Mouse (Mus musculus): ENCODE measurements around the gene Gps2.

The Gps2 gene

DNA sequence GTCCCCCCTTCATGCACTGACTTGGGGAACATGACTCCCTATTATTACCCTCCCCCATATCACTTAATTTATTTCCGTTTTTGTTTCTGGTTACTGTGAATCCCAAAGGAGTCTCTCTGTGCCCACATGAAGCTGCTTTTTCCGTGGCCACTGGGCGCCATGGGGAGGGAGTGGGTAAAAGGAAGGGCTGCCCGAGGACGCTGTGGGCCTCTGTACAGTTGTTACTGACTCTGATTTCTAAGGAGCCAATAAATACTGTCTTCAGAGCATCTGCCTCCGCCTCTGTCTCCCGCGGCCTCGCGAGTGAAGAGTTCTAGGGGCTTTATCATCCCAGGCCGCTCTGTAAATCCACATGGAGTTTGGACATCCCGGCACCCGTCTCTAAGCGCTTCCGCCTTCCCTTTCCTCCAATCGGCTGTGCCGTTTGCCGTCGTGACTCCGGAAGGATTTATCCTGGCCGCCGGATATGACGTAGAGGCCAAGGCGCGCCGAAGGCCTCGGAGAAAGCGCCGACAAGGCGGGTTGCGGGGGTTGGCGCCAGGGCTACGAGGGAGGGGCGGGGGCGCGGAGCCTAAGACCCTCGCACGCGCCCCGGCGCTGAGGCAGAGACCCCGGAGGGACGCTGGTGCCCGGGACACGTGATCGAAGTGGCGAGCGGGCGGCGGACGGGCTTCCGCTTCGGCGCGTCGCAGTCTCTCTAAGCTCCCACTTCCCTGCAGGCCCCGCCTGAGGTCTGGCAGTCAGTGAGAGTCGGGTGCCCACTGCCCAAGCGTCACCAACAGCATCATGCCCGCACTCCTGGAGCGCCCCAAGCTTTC, at the start of gene Gps2:
TSS of gene Gps2 (plus strand) at position 335 of the 818 bp plus-strand sequence.
- peak; percentile 93 for DNase-seq (ENCODE audit: extremely low spot score)

DNA sequence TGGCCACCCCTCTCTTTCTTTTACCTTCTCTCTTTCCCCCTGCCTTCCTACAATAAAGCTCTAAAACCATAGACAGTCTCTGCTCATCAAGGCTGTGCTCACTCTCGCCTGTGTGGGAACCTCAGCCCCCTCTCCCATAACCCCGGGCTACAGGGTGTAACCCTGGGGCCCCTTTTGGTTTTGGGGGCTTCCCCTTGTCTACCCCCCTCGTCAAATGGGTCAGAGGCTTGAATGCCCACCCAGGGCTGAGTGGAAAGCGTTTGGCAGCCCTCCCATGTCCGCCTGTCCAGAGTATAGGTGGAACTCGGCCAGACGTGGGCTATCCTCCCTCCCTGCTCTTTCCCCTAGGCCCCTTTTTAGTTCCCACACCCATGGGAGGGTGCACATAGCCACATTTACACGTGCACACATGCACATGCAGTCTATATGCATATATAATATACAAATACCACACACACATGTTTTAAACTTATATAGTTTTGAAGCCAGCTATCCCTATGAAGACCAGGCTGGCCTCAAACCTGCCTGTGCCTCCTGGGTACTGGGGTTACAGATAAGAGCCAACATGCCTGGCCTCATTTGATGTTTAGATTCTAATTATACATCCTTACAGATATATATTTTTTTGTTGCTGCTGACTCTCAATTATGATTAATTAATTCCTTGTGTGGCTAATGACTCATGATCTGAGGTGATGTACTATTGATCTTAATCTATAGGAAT, 49.4 kb upstream of the Gps2 start:
- no peak for DNase-seq (ENCODE audit: extremely low spot score)

DNA sequence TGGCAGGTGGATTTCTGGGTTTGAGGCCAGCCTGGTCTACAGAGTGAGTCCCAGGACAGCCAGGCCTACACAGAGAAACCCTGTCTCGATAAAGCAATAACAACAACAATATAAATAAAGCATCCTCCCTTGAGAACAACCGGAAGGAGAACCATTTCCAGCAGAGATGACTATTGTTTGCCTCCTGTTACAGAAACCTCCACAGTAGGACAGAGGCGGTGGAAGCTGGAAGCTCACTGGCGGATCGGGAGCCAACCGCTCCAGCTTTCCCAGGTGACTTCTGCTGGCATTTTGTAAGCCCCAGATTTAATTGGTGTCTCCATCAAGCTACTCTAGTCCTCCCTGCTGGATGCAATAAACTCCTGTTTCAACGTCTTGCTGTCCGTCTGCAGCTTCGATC, 48.1 kb upstream of the Gps2 start:
- no peak for DNase-seq (ENCODE audit: extremely low spot score)

DNA sequence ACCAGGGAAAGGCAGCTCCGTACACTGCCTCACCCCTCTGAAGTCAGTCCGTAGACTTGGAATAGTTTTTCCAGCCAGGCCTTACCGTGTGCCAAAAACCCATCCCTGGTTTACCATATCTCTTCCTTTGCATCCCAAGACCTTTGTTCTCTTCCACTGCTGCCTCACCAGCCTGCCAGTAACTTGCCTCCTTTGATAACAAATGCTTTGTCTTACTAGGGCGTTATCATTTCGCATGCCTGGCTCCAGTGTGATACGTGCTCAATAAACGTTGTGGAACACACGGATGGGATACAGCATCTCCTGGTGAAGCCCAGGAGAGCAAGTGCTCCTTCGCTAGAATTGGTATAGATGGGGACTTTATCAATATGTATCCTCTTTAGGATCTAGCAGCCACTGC, 46.4 kb upstream of the Gps2 start:
- DNase-seq (ENCODE audit: extremely low spot score): no peak

DNA sequence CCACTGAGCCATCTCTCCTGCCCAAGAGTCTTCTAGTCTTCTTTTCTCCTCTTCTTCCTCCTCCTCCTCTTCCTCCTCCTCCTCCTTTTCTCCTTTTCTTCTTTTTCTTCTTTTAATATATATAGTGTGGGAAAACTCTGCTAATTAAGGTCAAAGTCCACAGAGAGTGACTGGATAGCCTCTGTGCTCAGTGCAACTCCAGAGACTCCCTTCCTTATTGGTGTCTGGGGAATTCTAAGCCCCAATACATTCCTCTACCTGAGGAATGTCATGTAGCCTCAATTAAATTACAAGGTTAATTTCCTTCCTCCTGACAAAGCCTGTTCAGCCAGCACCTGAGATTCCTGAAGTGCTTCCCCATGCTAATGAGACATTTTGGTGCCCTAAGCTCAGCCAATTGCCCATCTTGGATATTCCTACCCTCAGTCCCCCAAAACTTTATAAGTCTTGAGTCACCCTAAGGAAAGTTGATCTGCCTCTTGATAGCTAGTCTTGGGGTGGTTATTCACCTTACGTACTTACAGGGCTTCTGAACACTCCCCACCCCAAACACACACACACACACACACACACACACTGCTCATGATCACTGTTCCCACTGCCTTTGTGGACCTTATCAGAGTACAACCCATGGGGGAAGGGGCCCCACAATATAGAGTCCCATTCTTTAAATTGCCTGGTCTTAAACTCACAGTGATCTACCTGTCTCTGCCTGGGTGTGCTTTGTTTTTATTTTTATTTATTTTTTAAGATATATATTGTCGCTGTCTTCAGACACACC, 43.2 kb upstream of the Gps2 start:
- DNase-seq (ENCODE audit: extremely low spot score): no peak

DNA sequence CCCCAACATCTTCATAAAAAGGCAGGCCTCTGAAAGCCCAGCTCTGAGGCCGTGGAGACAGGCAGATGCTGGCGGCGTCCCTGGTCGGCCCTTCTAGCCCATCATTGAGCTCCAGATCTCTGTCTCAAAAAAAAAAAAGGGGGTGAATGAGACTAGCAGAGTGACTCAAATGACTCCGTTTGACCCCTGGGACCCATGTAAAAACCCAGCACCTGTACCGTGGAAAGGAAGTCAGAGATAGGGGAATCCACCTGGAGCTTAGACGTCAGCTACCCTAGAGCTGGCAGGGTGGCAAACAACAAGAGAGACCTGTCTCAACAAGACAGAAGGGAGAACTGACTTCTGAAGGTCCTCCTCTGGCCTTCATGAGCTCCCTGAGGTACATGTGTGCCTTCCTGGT, 41.9 kb upstream of the Gps2 start:
- no peak for DNase-seq (ENCODE audit: extremely low spot score)

DNA sequence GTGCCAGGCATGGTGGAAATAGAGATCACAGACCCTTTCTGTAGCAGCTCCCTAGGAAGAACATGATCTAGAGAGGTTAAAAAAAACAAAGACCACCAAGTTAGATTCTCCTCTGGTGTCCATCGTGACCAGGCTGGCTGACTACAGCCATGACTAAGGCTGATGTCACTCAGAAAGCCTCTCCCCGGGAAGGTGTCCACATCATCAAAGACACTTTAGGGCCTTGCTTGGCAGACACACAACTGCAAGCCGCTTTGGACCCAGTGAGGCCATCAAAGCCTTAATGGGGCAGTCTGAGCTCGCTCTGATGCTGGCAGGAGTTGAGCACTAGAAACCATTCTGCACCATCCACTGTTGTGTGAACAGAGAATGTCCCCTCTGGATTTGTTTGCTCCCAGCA, 41.2 kb upstream of the Gps2 start:
- no peak for DNase-seq (ENCODE audit: extremely low spot score)

DNA sequence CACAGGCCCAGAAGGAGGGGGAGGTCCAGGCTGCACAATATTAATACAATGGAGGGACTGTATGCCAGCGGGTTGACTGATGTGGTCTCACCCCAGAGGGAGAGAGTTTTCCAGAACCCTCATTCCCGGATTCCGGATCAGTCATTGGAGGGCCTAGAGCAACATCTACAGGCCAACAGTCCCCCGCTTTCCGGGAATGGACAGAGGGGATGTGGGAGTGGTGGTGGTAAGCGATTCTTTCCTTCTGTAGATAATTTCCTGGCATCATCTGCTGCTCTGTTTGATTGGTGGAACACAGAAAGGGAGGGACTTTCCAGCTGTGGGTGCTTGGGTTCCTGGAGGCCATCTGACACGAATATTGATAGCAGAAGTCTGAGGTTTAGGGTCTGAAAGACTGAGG, 37.5 kb upstream of the Gps2 start:
- no peak for DNase-seq (ENCODE audit: extremely low spot score)

DNA sequence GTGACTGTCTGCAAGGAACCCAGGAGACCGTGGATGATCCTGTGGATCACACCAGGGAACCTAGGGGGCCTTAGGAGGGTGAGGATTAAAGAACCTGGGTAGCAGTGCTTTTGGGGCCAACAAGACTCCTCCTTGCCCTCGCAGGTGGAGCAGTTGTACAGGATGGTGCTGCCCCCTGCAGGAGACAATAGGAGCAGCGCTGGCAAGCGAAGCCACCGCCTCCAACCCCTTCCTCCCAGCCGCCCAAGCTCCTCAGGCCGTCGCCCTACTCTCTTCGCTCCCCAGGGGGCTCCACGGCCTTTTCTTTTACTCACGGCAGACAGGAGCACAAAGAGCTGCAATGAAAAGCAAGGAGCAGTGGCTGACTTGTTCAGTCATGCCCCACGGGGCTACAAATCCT, 36.8 kb upstream of the Gps2 start:
- DNase-seq (ENCODE audit: extremely low spot score): peak; percentile 86

DNA sequence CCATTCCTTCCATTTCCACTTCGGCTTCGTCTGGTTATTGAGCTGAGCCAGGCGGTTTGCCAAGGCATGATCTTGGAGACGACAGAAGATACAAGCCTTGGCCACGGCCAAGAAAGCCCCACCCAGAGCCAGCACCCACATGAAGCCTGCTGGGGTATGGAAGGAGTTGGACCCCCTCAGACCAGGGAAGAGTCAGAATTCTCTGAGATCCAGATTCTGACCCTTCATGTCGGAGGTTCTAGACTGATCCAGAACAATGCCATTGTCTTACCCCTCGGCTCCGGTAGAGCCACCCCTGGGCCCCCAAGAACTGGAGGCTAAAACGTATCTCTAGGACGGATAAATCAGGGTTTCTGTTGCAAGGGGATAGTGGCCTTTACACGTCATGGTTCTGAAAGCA, 35.8 kb upstream of the Gps2 start, which contains the start of gene Tmem95:
TSS of gene Tmem95 (minus strand) at position 141 of the 400 bp plus-strand sequence.
- DNase-seq (ENCODE audit: extremely low spot score): no peak

DNA sequence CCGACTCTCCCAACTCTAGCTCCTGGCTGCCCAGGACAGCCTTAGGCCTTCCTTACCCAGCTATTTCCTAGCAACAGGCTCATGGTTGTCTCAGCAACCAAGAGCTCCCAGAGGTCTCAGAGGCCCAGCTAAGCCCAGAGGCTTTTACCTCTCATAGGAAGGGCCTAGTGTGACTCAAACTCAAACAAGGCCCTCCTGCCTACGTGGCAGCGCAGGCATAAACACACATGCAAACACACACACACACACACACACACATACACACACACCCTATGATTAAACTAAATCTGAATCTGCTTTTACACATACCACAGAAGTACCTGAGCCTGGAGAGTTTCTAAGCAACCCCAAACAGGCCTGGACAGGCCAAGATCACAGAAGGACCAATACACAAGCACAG, 35.3 kb upstream of the Gps2 start:
- no peak for DNase-seq (ENCODE audit: extremely low spot score)

DNA sequence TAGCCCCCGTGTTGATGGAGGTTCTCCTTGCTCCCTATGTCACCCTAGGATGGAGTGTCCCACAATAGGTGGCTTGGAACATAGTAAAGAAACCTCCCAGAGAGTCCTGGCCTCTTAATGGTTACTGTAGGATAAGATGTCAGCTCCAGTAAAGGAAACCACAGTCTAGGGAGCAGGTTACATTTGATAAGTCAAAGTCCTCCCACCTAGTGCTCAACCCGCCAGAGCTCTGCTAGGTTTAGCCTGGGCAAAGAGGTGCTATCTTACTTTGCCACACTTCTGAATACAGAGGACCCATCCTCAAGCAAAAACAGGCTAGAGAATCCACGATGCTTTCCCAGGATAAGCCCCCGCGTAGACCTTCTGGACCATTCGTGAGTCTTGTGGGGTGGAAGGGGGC, 34.7 kb upstream of the Gps2 start:
- DNase-seq (ENCODE audit: extremely low spot score): no peak

DNA sequence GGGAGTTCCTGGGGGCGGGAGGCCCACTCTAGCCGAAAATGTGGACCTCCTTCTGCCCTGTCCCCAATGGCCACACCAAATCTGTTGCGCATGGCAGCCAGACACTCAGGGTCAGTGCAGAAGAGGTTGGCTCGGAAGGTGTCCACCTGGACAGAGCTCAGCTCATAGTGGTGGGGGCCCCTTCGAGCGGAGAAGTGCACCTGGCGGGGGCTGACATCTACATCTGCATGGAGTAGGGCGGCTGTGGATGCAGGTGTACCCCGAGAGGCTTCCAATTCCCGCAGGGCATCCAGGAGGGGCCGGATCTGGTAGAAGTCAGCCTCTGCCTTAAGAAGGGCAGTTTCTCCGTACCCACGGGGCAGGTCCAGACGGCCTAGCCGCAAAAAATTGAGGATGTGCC, 34.0 kb upstream of the Gps2 start:
- no peak for DNase-seq (ENCODE audit: extremely low spot score)

DNA sequence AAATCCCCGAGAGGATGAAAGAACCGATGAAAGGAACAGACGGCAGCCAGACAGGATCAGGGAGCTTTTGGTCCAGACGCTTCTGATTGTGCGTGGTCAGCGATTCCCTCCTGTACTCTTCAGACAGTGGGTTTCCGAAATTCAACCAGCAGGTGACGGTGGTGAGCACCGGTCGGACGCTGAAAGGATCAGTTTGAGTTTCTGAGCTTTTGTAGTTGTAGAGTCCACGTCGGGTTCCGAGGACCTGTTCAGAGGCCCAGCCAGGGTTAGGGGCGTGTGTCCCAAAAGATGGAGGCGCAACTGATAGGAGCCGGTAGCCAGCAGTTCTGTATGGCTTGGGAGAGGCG, 33.2 kb upstream of the Gps2 start:
- no peak for DNase-seq (ENCODE audit: extremely low spot score)

DNA sequence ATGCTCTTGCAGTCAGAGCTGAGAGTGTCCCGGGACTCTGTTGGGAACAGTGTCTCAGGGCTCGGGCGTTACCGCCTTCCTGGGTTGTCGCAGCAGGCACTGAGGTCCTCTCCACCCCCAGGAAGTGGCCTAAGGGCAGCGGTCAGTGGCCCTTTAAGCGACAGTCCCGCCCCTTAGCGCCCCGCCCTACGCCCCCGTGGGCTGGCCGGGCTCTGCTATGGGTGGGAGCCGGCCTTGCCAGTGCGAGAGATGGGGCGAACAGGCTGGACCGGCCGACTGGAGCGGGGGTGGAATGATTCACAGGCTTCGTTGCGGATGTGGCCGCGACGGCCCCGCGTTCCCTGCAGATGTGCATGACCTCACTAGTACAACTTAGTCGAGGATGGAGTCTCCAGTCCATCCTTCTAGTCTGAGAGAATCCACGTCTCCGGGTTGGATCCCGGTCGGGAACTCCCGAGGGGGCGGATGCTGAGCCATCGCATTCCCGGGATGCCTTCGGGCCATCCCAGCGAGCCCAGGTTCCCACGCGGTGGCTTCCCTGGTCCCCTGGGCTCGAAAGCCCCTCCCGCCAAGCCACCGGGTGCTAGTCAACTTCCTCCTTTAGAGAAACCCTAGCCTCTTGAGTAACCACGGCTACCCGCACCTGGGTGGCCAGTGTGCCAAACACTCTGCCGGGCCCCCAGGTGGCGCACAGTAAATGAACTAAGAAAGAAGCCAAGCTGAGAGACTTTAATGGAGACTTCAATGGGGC, 32.7 kb upstream of the Gps2 start, which contains the start of gene Kctd11:
TSS of gene Kctd11 (minus strand) at position 554 of the 751 bp plus-strand sequence.
- DNase-seq (ENCODE audit: extremely low spot score): peak; percentile 94

DNA sequence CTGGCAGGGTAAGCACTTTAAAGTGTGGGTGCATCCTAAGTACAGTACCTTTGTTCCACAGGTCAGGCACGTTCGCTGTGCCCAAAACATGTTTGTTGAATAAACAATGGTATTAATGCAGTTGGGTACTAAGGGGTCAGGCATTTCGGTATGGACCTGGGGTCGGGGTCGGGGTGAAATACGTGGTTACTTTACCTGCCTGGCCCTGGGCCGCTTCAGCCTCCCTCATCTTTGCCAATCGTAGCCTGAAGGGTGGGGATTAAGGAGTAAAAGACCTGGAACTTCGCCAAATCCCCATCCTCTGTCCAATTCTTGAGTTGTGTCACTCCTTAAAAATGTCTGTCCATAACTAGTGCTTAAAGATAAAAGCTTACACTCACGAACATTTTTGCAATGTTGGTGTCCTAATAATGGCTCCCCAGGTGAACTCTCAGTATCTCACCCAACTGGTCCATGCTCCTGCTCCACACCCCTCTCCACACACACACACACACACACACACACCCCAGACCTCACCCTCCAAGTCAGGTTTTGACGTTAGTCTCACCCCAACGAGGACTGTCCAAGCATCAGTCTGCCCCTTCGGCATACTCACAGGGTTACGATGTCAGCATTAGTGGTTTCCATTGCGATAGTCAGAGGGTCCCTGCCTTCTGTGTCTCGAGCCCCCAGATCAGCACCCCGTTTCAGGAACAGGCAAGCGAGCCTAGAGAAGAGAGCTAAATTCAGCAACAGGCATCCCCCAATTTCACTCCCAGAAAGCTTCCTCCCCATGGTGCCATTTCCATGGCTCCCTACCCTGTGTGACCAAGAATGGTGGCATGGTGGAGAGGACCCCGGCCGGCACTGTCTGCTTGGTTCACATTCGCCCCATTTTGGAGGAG, 31.7 kb upstream of the Gps2 start:
- no peak for DNase-seq (ENCODE audit: extremely low spot score)

DNA sequence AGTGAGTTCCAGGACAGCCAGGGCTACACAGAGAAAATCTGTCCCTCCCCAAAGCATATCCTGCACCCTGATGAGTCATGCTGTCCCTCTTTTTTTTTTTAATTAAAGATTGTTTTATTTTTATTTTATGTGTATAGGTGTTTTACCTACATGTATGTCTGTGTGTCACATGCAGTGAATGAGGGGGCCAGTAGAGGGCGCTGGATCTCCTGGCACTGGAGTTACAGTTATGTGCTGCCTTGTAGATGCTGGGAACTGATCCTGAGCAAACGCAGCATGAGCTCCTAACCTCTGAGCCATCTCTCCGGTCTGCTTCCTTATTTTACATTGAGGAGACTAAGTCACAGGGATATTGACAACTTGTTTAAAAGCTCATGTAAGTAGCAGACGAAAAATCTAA, 30.6 kb upstream of the Gps2 start:
- no peak for DNase-seq (ENCODE audit: extremely low spot score)

DNA sequence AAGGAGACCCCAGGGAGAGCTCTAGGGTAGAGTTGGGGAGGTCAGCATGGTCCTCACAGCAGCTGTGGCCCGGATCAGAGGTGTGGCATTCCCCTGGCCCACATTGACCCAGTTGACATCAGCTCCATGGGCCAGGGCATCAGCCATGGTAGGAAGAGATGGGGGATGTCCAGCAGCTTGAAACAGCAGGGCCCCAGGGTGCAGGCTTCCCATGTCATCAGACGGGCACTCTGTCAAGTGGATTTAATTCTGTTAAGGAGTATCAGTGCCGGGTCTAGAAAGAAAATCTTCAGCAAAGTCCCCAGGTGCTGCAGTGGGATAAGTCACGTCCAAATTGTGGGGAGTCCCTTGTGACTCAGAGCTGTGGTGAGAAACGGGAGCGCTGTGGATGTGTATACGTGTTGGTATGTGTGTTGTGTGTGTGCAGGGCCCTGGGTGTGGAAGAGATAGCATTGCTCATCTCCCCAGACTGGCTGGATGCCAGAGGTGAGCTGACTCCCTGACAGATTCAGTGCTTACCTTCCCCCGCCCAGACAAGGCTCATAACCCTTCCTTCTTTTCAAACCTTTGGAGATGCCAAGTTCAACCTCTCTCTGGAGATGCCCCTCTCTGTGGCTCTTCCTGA, 30.0 kb upstream of the Gps2 start:
- DNase-seq (ENCODE audit: extremely low spot score): no peak

DNA sequence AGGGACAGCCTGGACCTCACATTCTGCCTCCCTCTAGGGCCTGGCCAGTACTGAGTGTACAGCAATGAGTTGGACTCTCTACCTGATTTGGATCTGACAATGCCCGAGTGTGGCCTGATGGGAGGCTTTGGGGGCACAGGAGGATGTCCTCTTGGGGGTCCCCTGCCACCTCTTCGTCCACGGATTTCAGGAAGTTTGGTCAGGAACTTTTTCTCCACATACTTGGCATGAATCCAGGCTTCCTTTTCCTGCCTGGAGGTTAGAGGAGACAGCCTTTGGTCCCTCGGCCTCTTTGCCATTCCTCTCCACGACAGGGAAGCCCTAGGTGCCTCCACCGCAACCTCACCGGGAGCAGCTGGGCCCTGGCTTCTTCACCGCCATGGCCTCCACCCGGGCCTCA, 29.4 kb upstream of the Gps2 start:
- DNase-seq (ENCODE audit: extremely low spot score): no peak

DNA sequence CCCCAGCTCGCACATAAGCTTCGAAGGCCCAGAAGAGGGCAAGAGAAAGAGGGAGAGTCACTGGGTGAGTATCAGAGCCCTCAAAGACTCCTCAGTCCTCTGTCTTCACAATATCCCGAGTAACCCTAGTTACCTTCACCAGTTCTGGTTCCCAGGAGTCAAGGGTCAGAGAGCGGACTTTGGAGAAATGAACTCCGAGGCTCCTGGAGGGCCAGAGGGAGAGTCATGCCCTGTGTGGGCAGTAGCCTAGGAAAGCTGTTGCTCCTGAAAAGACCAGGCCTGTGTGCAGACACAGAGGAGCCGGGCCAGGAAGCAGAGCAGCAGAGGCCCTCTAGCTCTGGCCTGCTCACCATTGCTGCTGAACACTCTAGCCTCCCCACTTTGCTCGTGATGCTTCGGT, 29.0 kb upstream of the Gps2 start:
- DNase-seq (ENCODE audit: extremely low spot score): no peak

Data from embryo, embryonic 9.5 days (tissue).